Mouse (Mus musculus) forebrain, postnatal 0 days (tissue): Measurements from ENCODE around the gene Armh2. TPM values are rescaled to one million over a fixed set of nuclear protein-coding genes. Genes with fewer than 3 reads are reported as not detected.

Source experiments
- ATAC-seq: fragments of 200-750 bp; cut with Nextera tagmentation; 2 replicates; pipeline ENCODE4 v1.8.0; 2017; ENCODE audit warnings: mild to moderate bottlenecking, moderate library complexity
- DNase-seq: peaks from one replicate; pipeline ENCODE4 v3.0.0-alpha.2; 2015
- H3K27ac ChIP-seq: fragments of 300-500 bp; sonication (generic); 2 replicates; pipeline ENCODE4 v1.5.1; 2014; ENCODE audit warnings: low read depth, mild to moderate bottlenecking, antibody characterized with exemption, low read length, moderate library complexity, mixed read lengths
- H3K27me3 ChIP-seq: fragments of 300-500 bp; sonication (generic); 2 replicates; pipeline ENCODE4 v1.6.1; 2014; ENCODE audit warnings: mild to moderate bottlenecking, low read length, mixed read lengths; ENCODE audit not compliant: insufficient read depth
- H3K36me3 ChIP-seq: fragments of 300-500 bp; sonication (generic); 2 replicates; pipeline ENCODE4 v1.6.1; 2014; ENCODE audit warnings: mild to moderate bottlenecking, moderate library complexity; ENCODE audit not compliant: insufficient read depth
- H3K4me1 ChIP-seq: fragments of 300-500 bp; sonication (generic); 2 replicates; pipeline ENCODE4 v1.6.1; 2014; ENCODE audit warnings: antibody characterized with exemption; ENCODE audit not compliant: insufficient read depth
- H3K4me2 ChIP-seq: fragments of 300-500 bp; sonication (generic); 2 replicates; pipeline ENCODE4 v1.6.1; 2014; ENCODE audit warnings: low read depth, mild to moderate bottlenecking, moderate library complexity
- H3K4me3 ChIP-seq: fragments of 300-500 bp; sonication (generic); 2 replicates; pipeline ENCODE4 v1.5.1; 2014; ENCODE audit warnings: low read depth, low read length, mixed read lengths
- H3K9ac ChIP-seq: fragments of 300-500 bp; sonication (generic); 2 replicates; pipeline ENCODE4 v1.6.1; 2014; ENCODE audit warnings: mild to moderate bottlenecking
- H3K9me3 ChIP-seq: fragments of 300-500 bp; sonication (generic); 2 replicates; pipeline ENCODE4 v1.6.1; 2016; ENCODE audit warnings: low read length
- CTCF ChIP-seq: sonication (generic); IDR thresholded peaks from 2 replicates; pipeline ENCODE4 v1.5.1; 2016; ENCODE audit warnings: antibody characterized with exemption, control low read depth, low read depth
- WGBS: fragments of 180-500 bp; shearing (Covaris S2); extraction: QIAGEN DNeasy Blood & Tissue Kit; methylation state at CpG from one replicate; pipeline ENCODE4 v1.1.7; 2014; 5-methylcytosine and 5-hydroxymethylcytosine counted together
- polyA plus RNA-seq: library from polyadenylated mRNA; unstranded; fragments of >200 nt; fragmentation: Nextera tagmentation; extraction: Ambion mirVana; gene quantifications from 2 replicates; pipeline ENCODE4 v1.2.1, GENCODE M21; 2015
- total RNA-seq: library from RNA; depleted of rRNA; stranded (reverse); fragments of >200 nt; gene quantifications from 2 replicates; pipeline ENCODE4 v1.2.3, GENCODE M21; 2014; rRNA removed

Gene Armh2
- total and polyA plus RNA-seq, 2 experiments from 2014 or later: 0.86 TPM; not detected in 1

DNA sequence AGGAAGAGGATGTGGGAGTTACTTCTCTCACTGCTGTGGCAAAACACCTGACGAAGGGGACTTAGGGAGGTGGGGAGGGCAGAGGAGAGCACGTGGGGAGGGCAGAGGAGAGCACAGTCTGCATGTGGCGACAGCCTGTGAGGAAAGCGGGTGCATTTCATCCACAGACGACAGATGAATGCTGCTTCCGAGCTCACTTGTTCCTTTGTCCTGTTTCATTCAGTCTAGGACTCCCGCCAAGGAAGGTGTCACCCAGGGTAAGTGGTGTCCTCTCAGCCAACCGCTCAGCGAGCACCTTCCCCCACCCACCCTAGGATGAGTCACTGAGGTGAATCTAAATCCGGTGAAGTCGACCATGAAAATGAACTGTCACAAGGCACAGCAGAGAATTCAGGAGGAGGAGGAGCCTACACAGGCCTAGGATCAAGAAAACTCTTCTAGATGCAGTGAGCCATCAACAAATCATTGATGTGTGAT lies 45.0 kb downstream of the Armh2 start:
- Histone ChIP-seq H3K9me3 (no peaks in the 10 kb centered on the region), H3K27me3 (no peaks in the 10 kb centered on the region), H3K4me2 (no peak overlapping the region), H3K4me1 (no peaks in the 10 kb centered on the region), H3K4me3 (no peak overlapping the region), H3K27ac (no peak overlapping the region), H3K36me3 (no peaks in the 10 kb centered on the region), H3K9ac (no peak overlapping the region)
- ATAC-seq (0 out of 2 replicates have a peak, but pooled peaks have one; percentile 23), DNase-seq (no peak)
- 40% methylated on average over 11 of the region's 11 CpGs for WGBS
- TF ChIP-seq CTCF: no peak

DNA sequence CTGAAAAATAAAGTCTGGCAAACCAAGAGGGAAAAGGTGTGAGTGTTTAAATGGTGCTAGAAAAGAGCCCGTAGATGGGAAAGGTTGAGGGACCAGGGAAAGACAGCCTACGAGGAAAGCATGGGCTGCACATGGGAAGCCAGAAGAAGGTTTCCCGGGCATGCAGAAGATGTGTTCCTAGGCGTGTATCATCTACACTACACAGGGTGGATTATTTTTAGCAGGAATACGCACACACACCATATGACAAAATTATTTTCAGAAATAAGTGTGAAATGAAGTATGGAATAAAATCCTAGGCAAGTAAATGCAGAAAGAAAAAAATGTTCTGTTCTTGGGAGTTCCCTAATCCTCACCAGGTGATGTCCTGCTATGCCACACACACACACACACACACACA lies 46.4 kb downstream of the Armh2 start:
- no peak overlapping the region for H3K4me3 ChIP-seq
- no peak for ATAC-seq
- H3K36me3 ChIP-seq: no peaks in the 10 kb centered on the region
- DNase-seq: peak; percentile 14
- no peaks in the 10 kb centered on the region for H3K9me3 ChIP-seq
- WGBS: 79% methylated on average over 5 of the region's 5 CpGs
- no peak overlapping the region for H3K9ac ChIP-seq
- no peak for TF ChIP-seq CTCF
- H3K27ac ChIP-seq: no peak overlapping the region
- H3K27me3 ChIP-seq: no peaks in the 10 kb centered on the region
- no peaks in the 10 kb centered on the region for H3K4me1 ChIP-seq
- no peak overlapping the region for H3K4me2 ChIP-seq

DNA sequence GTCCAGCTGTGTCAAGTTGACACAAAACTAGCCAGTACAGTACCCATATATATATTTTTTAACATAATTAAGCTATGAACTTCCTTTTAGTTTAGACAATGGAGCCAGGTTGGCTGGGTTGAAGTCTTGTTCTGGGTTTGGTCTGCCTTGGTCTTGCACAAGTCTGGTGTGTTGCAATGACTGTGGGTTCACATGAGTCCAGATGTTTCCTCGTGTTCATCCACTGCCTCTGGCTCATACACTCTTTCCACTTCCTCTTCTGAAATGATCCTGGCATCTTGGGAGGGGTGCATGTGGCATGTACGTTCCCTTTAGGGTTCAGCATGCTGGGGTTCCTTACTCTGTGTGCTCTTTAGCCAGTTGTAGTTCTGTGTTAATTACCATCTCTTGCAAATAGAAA lies 50.3 kb downstream of the Armh2 start:
- H3K4me3 ChIP-seq: no peak overlapping the region

DNA sequence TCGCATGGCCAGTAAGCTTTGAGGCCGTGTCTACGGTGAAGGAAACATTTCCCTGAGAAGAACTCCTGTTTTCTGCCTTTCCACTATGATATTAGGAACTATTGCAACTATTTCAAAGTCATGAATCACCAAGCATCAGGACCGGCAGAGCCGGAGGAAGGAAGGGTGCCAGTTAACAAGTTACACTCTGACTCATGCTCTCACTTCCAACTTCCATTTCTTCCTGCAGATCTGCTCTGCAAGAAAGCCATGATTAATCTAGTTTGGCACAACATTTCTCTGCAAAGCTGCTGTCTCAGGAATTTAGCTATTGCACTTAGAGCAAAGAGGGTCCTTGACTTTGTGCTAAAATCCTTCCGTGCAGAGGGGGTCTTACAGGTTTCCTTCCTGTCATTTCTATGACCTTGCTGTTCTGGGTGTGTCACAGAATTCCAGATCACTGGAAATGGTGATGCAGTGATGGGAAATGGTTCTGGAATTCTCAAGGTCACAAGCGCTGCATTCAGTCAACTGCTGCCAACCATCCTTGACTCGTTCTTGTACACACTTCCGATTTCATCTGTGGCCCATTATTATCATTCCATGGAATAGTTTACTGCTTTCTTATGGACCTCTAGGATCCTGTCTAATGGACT lies 51.5 kb downstream of the Armh2 start:
- H3K9ac ChIP-seq: no peak overlapping the region
- ATAC-seq (no peak), DNase-seq (no peak)
- no peak overlapping the region for H3K4me3 ChIP-seq
- no peaks in the 10 kb centered on the region for H3K9me3 ChIP-seq
- 85% methylated on average over 9 of the region's 9 CpGs for WGBS
- no peak overlapping the region for H3K4me2 ChIP-seq
- TF ChIP-seq CTCF: no peak
- no peak overlapping the region for H3K27ac ChIP-seq
- H3K27me3 ChIP-seq: no peaks in the 10 kb centered on the region
- H3K36me3 ChIP-seq: no peaks in the 10 kb centered on the region
- no peaks in the 10 kb centered on the region for H3K4me1 ChIP-seq

More for the DNA sequence above, 50.3 kb downstream of the Armh2 start:
- ATAC-seq (no peak), DNase-seq (no peak)
- Histone ChIP-seq H3K27me3 (no peaks in the 10 kb centered on the region), H3K9me3 (no peaks in the 10 kb centered on the region), H3K27ac (no peak overlapping the region), H3K4me1 (no peaks in the 10 kb centered on the region), H3K36me3 (no peaks in the 10 kb centered on the region), H3K9ac (no peak overlapping the region), H3K4me2 (no peak overlapping the region)
- TF ChIP-seq CTCF: no peak
- 77% methylated on average over 2 of the region's 2 CpGs for WGBS

Other genes starting within 250 kb of the Armh2 start
- gene Ripor2, start 159.0 kb upstream of the Armh2 start, total RNA-seq: 51.5 and 53.2 TPM in 2 replicates
- gene Ripor2, start 159.0 kb upstream of the Armh2 start, polyA plus RNA-seq: 13.8 and 21.3 TPM in 2 replicates
- gene Gmnn, start 20.7 kb downstream of the Armh2 start, total RNA-seq: 4.4 and 5.5 TPM in 2 replicates
- 12.9 and 15.2 TPM in 2 replicates for gene Gmnn, start 20.7 kb downstream of the Armh2 start, polyA plus RNA-seq
- 64.2 and 68.4 TPM in 2 replicates for gene BC005537, start 60.4 kb downstream of the Armh2 start, total RNA-seq
- 16.1 and 16.9 TPM in 2 replicates for gene BC005537, start 60.4 kb downstream of the Armh2 start, polyA plus RNA-seq
- 25.0 and 29.1 TPM in 2 replicates for gene Acot13, start 90.3 kb downstream of the Armh2 start, total RNA-seq
- gene Acot13, start 90.3 kb downstream of the Armh2 start, polyA plus RNA-seq: 74.2 and 79.4 TPM in 2 replicates
- gene Tdp2, start 90.4 kb downstream of the Armh2 start, total RNA-seq: 39.2 and 45.4 TPM in 2 replicates
- 31.4 and 31.7 TPM in 2 replicates for gene Tdp2, start 90.4 kb downstream of the Armh2 start, polyA plus RNA-seq
- 10.2 and 13.1 TPM in 2 replicates for gene D130043K22Rik, start 103.9 kb downstream of the Armh2 start, total RNA-seq
- 3.0 and 5.6 TPM in 2 replicates for gene D130043K22Rik, start 103.9 kb downstream of the Armh2 start, polyA plus RNA-seq
- gene Aldh5a1, start 196.4 kb downstream of the Armh2 start, total RNA-seq: 24.9 and 40.9 TPM in 2 replicates
- 7.1 and 11.2 TPM in 2 replicates for gene Aldh5a1, start 196.4 kb downstream of the Armh2 start, polyA plus RNA-seq
- 3.4 and 5.2 TPM in 2 replicates for gene Gpld1, start 201.9 kb downstream of the Armh2 start, total RNA-seq
- gene Gpld1, start 201.9 kb downstream of the Armh2 start, polyA plus RNA-seq: 0.97 and 1.6 TPM in 2 replicates